Mouse (Mus musculus): ENCODE measurements around the gene Plb1. TPM values are rescaled to one million over a fixed set of nuclear protein-coding genes. Genes with fewer than 3 reads are reported as not detected.

Plb1 gene
- polyA plus RNA-seq, 1 experiment from 2014 or later, result 2.4 TPM

- Histone ChIP-seq H3K36me3 (ENCODE audit: control insufficient read depth, insufficient read depth, low read length) (no peaks in the 10 kb centered on the region), H3K4me2 (ENCODE audit: low read depth, low read length) (no peak overlapping the region), H3K9ac (ENCODE audit: low read depth, low read length) (no peak overlapping the region), H3K27ac (replicated peaks; ENCODE audit: low read depth, low read length) (peak overlapping the region; percentile 64), H3K27me3 (replicated peaks; ENCODE audit: control insufficient read depth, insufficient read depth, low read length) (no peaks in the 10 kb centered on the region), H3K4me1 (ENCODE audit: control insufficient read depth, insufficient read depth, low read length) (peaks cover 34% of the 10 kb centered on the region), H3K9me3 (ENCODE audit: control insufficient read depth, low read length) (no peaks in the 10 kb centered on the region), H3K4me3 (ENCODE audit: low read depth, low read length) (no peak overlapping the region)
- WGBS, result 32% methylated on average over 2 of the region's 2 CpGs
- DNase-seq (ENCODE audit: low spot score) (peak; percentile 68), ATAC-seq (ENCODE audit: low read depth) (no peak)
These were observed 180.6 kb downstream of the Plb1 start for GRCm38 (mm10) chr5:32413083-32413482.

DNA sequence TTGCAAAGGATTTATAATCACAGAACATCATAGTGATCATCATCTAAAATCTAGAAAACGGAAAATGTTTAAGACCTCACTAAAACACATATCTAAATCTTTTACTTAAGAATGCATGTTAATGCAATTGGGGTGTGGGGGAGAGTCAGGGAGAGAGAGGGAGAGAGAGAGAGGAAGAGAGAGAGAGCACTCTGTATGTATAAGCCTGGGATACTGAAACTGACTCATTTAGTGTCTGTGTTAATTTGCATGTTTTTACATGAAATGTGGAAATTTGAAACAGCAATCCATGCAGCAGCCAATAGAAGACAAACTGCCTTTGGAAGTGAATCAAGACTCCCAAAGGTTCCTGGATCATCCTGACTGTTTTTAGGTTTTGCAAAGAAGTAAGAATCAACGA is 181.1 kb downstream of the Plb1 start:
- Histone ChIP-seq H3K27me3 (replicated peaks; ENCODE audit: control insufficient read depth, insufficient read depth, low read length) (no peaks in the 10 kb centered on the region), H3K27ac (replicated peaks; ENCODE audit: low read depth, low read length) (peak overlapping the region; percentile 64; the same call in 1 of the 2 replicates), H3K9me3 (ENCODE audit: control insufficient read depth, low read length) (no peaks in the 10 kb centered on the region), H3K9ac (ENCODE audit: low read depth, low read length) (no peak overlapping the region), H3K4me1 (ENCODE audit: control insufficient read depth, insufficient read depth, low read length) (peaks cover 34% of the 10 kb centered on the region), H3K4me2 (ENCODE audit: low read depth, low read length) (no peak overlapping the region), H3K4me3 (ENCODE audit: low read depth, low read length) (no peak overlapping the region), H3K36me3 (ENCODE audit: control insufficient read depth, insufficient read depth, low read length) (no peaks in the 10 kb centered on the region)
- peak; percentile 51 for DNase-seq (ENCODE audit: low spot score)
- ATAC-seq (ENCODE audit: low read depth), result no peak
- WGBS, result 47% methylated on average over 2 of the region's 2 CpGs

- no peaks in the 10 kb centered on the region for H3K36me3 ChIP-seq (ENCODE audit: control insufficient read depth, insufficient read depth, low read length)
- H3K9ac ChIP-seq (ENCODE audit: low read depth, low read length), result no peak overlapping the region
- WGBS, result 79% methylated on average over 5 of the region's 5 CpGs
- no peaks in the 10 kb centered on the region for H3K9me3 ChIP-seq (ENCODE audit: control insufficient read depth, low read length)
- H3K4me2 ChIP-seq (ENCODE audit: low read depth, low read length), result no peak overlapping the region
- ATAC-seq (ENCODE audit: low read depth), result no peak
- peaks cover 34% of the 10 kb centered on the region for H3K4me1 ChIP-seq (ENCODE audit: control insufficient read depth, insufficient read depth, low read length)
- DNase-seq (ENCODE audit: low spot score), result no peak
- no peaks in the 10 kb centered on the region for H3K27me3 ChIP-seq (replicated peaks; ENCODE audit: control insufficient read depth, insufficient read depth, low read length)
- H3K27ac ChIP-seq (replicated peaks; ENCODE audit: low read depth, low read length), result peak overlapping the region; percentile 39; the same call in 1 of the 2 replicates
- H3K4me3 ChIP-seq (ENCODE audit: low read depth, low read length), result no peak overlapping the region
These were observed 182.0 kb downstream of the Plb1 start for GRCm38 (mm10) chr5:32414461-32414985.

DNA sequence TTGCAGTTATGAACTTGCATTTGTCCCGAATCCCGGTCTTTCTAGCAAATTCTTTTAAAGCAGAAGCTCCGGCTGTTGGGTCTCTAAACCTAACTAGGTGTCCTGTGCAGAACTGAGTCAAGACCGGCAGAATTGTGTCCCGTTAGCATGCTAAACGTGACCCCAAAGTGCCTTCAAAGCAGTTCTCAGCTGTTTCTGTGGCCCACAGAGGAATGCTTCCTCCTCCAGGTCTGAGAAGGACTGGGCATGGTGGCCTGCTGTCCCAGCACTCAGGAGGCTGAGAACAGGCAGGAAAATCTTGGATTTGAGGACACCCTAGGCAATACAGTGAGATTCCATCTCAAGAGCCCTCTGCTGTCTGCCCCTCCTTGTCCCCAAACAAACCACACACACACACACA is 183.0 kb downstream of the Plb1 start:
- peaks cover 34% of the 10 kb centered on the region for H3K4me1 ChIP-seq (ENCODE audit: control insufficient read depth, insufficient read depth, low read length)
- no peak overlapping the region for H3K9ac ChIP-seq (ENCODE audit: low read depth, low read length)
- DNase-seq (ENCODE audit: low spot score) (no peak), ATAC-seq (ENCODE audit: low read depth) (no peak)
- WGBS, result 92% methylated on average over 6 of the region's 6 CpGs
- H3K4me3 ChIP-seq (ENCODE audit: low read depth, low read length), result no peak overlapping the region
- no peaks in the 10 kb centered on the region for H3K9me3 ChIP-seq (ENCODE audit: control insufficient read depth, low read length)
- no peaks in the 10 kb centered on the region for H3K36me3 ChIP-seq (ENCODE audit: control insufficient read depth, insufficient read depth, low read length)
- no peak overlapping the region for H3K4me2 ChIP-seq (ENCODE audit: low read depth, low read length)
- no peaks in the 10 kb centered on the region for H3K27me3 ChIP-seq (replicated peaks; ENCODE audit: control insufficient read depth, insufficient read depth, low read length)
- no peak overlapping the region for H3K27ac ChIP-seq (replicated peaks; ENCODE audit: low read depth, low read length)

Other genes starting within 250 kb of the Plb1 start
- gene Fosl2, start 96.9 kb upstream of the Plb1 start, polyA plus RNA-seq (2014; fragmentation: Nextera tagmentation; extraction: Ambion mirVana), result 7.7 and 10.8 TPM in 2 replicates
- 197 and 221 TPM in 2 replicates for gene Ppp1cb, start 226.1 kb downstream of the Plb1 start, polyA plus RNA-seq (2014; fragmentation: Nextera tagmentation; extraction: Ambion mirVana)